Mouse (Mus musculus) brain, adult 10 weeks (tissue): ENCODE results near the gene Serpina7. TPM values are rescaled to one million over a fixed set of nuclear protein-coding genes. Genes with fewer than 3 reads are reported as not detected.

Source experiments
- polyA plus RNA-seq: library from polyadenylated mRNA; stranded (reverse); fragments of 350-450 nt; fragmentation: Illumina TruSeq; extraction: RNeasy Lipid Tissue Mini Kit (QIAGEN cat#74804); gene quantifications from one replicate; pipeline ENCODE4 v1.2.3, GENCODE M21; 2015; ENCODE audit warnings: low read depth, low replicate concordance

Gene Serpina7
- not detected for polyA plus RNA-seq

DNA sequence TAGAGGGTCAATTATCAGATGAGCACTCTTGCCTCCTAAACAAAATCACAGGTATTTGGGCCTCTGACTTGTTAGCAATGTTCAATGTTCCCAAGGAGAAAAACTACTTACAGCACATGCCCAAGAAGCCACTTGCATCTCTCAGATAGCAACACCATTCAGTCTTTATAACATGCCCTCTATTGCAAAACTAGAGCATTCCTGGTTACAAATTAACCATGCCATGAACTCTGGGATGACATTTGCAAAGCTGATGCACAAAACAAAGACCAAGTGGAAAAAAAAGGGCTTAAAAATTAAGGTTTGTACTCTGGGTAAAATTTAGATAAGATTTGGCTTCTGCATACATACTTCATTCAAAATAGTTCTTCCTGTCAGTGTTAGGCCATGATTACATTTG is at the start of gene Serpina7:
Gene Serpina7 (minus strand): TSS at position 160 of the 400 bp plus-strand sequence.

DNA sequence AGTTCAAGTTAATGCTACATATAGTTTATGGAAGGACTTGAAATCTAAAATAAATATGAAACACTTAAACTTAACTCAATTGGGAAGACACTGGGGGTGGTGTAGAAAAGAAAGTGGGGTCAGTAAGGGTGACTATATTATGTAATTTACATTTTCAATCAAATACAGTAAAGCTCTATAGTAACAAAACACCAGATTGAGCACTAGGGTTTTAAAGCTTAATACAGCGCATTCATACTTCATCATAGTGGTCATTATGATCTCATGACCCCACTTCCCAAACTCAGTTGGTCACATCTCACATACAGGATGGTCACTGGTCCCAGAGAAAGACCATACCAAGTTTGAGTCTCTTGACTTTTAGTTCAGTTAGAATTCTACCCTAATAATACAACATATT is 907 bp upstream of the Serpina7 start, which contains the start of gene 4930513O06Rik:
Gene 4930513O06Rik (plus strand): TSS at position 301 of the 400 bp plus-strand sequence.

Other genes with a start within 250 kb of the Serpina7 start
- not detected for gene Nrk, start 170.8 kb downstream of the Serpina7 start, polyA plus RNA-seq
- gene 4930513O06Rik, start 1.0 kb upstream of the Serpina7 start, polyA plus RNA-seq = not detected
- gene 4933428M09Rik, start 94.0 kb upstream of the Serpina7 start, polyA plus RNA-seq = not detected
- 3.5 TPM for gene Mum1l1, start 124.8 kb upstream of the Serpina7 start, polyA plus RNA-seq
- gene Trap1a, start 248.4 kb upstream of the Serpina7 start, polyA plus RNA-seq = not detected